Mouse (Mus musculus): Measurements from ENCODE around the gene Gper1.
A peak's percentile ranks its signal among the peaks of the same experiment; 100 is the strongest.
"Not testable (repeated sequence)": the region's sequence is repeated elsewhere in the genome, so short reads cannot be mapped to it uniquely, and the experiment has no call there.

The Gper1 gene

GRCm38 (mm10) chr5:139390324-139391119, 32.4 kb upstream of the Gper1 start:
- not testable (repeated sequence) for DNase-seq

GRCm38 (mm10) chr5:139391309-139391990, 31.5 kb upstream of the Gper1 start:
- DNase-seq = peak; percentile 64 to 73

- DNase-seq = no peak
Measured at GRCm38 (mm10) chr5:139392219-139393196, 30.4 kb upstream of the Gper1 start.

GRCm38 (mm10) chr5:139393197-139393588, 29.8 kb upstream of the Gper1 start:
- no peak for DNase-seq

- DNase-seq = no peak
Measured at GRCm38 (mm10) chr5:139394399-139394798, 28.6 kb upstream of the Gper1 start.

GRCm38 (mm10) chr5:139395528-139395927, 27.4 kb upstream of the Gper1 start:
- DNase-seq = no peak

GRCm38 (mm10) chr5:139397359-139397916, 25.5 kb upstream of the Gper1 start:
- no peak for DNase-seq

- peak; percentile 98 for DNase-seq
Measured at GRCm38 (mm10) chr5:139397959-139398753, 24.8 kb upstream of the Gper1 start.

GRCm38 (mm10) chr5:139398786-139399185, 24.2 kb upstream of the Gper1 start:
- no peak for DNase-seq

- DNase-seq = peak; percentile 71 to 78
Measured at GRCm38 (mm10) chr5:139399991-139400390, 23.0 kb upstream of the Gper1 start.

- no peak for DNase-seq
Measured at GRCm38 (mm10) chr5:139402106-139402505, 20.8 kb upstream of the Gper1 start.

GRCm38 (mm10) chr5:139403692-139404260, 19.2 kb upstream of the Gper1 start:
- DNase-seq = no peak

GRCm38 (mm10) chr5:139404801-139405401, 18.1 kb upstream of the Gper1 start, which contains the start of gene C130050O18Rik:
Gene C130050O18Rik (plus strand): TSS chr5:139405280.
- no peak for DNase-seq

- no peak for DNase-seq
Measured at GRCm38 (mm10) chr5:139405478-139405877, 17.5 kb upstream of the Gper1 start.

- no peak for DNase-seq
Measured at GRCm38 (mm10) chr5:139405953-139406352, 17.0 kb upstream of the Gper1 start.

GRCm38 (mm10) chr5:139407121-139407885, 15.6 kb upstream of the Gper1 start:
- DNase-seq = peak in 1 of 2 experiments; percentile 53

- DNase-seq = no peak
Measured at GRCm38 (mm10) chr5:139408511-139408910, 14.4 kb upstream of the Gper1 start.

GRCm38 (mm10) chr5:139409412-139409811, 13.5 kb upstream of the Gper1 start:
- DNase-seq = peak; percentile 35 to 55

GRCm38 (mm10) chr5:139410056-139410455, 12.9 kb upstream of the Gper1 start:
- DNase-seq = no peak

GRCm38 (mm10) chr5:139411117-139411516, 11.8 kb upstream of the Gper1 start:
- peak; percentile 53 to 68 for DNase-seq
